Mouse (Mus musculus) limb, embryonic 14.5 days (tissue): Measurements from ENCODE around the gene RPS10-NUDT3. TPM values are rescaled to one million over a fixed set of nuclear protein-coding genes. Genes with fewer than 3 reads are reported as not detected.

Source experiments
- ATAC-seq: fragments of 200-750 bp; cut with Nextera tagmentation; 2 replicates; pipeline ENCODE4 v1.8.0; 2017; ENCODE audit warnings: low read depth, moderate number of reproducible peaks, moderate TSS enrichment; ENCODE audit not compliant: low FRiP score
- DNase-seq: peaks from one replicate; pipeline ENCODE4 v3.0.0-alpha.2; 2015; ENCODE audit warnings: low spot score
- H3K27ac ChIP-seq: fragments of 300-500 bp; sonication (generic); replicated peaks from 2 replicates; pipeline ENCODE4 v1.5.1; 2014; ENCODE audit warnings: low read depth, mild to moderate bottlenecking, low read length, moderate library complexity, mixed read lengths
- H3K27me3 ChIP-seq: fragments of 300-500 bp; sonication (generic); 2 replicates; pipeline ENCODE4 v1.6.1; 2014; ENCODE audit warnings: low read length, mixed read lengths; ENCODE audit not compliant: control insufficient read depth, insufficient read depth
- H3K36me3 ChIP-seq: fragments of 300-500 bp; sonication (generic); 2 replicates; pipeline ENCODE4 v1.6.1; 2014; ENCODE audit warnings: mild to moderate bottlenecking, low read length, moderate library complexity, mixed read lengths; ENCODE audit not compliant: control insufficient read depth, insufficient read depth
- H3K4me1 ChIP-seq: fragments of 300-500 bp; sonication (generic); 2 replicates; pipeline ENCODE4 v1.6.1; 2014; ENCODE audit warnings: antibody characterized with exemption, low read length, mixed read lengths; ENCODE audit not compliant: control insufficient read depth, insufficient read depth
- H3K4me2 ChIP-seq: fragments of 300-500 bp; sonication (generic); replicated peaks from 2 replicates; pipeline ENCODE4 v1.6.1; 2014; ENCODE audit warnings: low read depth, mild to moderate bottlenecking, low read length, moderate library complexity; ENCODE audit not compliant: severe bottlenecking
- H3K4me3 ChIP-seq: fragments of 300-500 bp; sonication (generic); replicated peaks from 2 replicates; pipeline ENCODE4 v1.5.1; 2014; ENCODE audit warnings: low read length
- H3K9ac ChIP-seq: fragments of 300-500 bp; sonication (generic); 2 replicates; pipeline ENCODE4 v1.6.1; 2014; ENCODE audit warnings: mild to moderate bottlenecking, low read depth, low read length, moderate library complexity; ENCODE audit not compliant: severe bottlenecking
- H3K9me3 ChIP-seq: fragments of 300-500 bp; sonication (generic); 2 replicates; pipeline ENCODE4 v1.6.1; 2016; ENCODE audit warnings: low read length; ENCODE audit not compliant: control insufficient read depth
- POLR2A ChIP-seq: fragments of 200-500 bp; IDR thresholded peaks from 2 replicates; pipeline ENCODE4 v1.8.0; 2012; ENCODE audit warnings: inconsistent platforms, mild to moderate bottlenecking, moderate library complexity, borderline replicate concordance; ENCODE audit not compliant: insufficient read depth, insufficient read length; ENCODE audit errors: extremely low read depth
- WGBS: fragments of 180-500 bp; shearing (Covaris S2); extraction: QIAGEN DNeasy Blood & Tissue Kit; methylation state at CpG from one replicate; pipeline ENCODE4 v1.1.7; 2014; 5-methylcytosine and 5-hydroxymethylcytosine counted together
- polyA plus RNA-seq, 2 experiments: library from polyadenylated mRNA; depleted of rRNA in 1 of 2; stranded (reverse) in 1 of 2; unstranded in 1 of 2; fragments of >200 nt; fragmentation: Nextera tagmentation in 1 of 2; extraction: Ambion mirVana in 1 of 2; gene quantifications; 2 replicates each; pipeline versions ENCODE4 v1.2.1 to v1.2.3; 2012 to 2014

Gene RPS10-NUDT3
- polyA plus RNA-seq, 2 experiments: 0.11 TPM; not detected in 1

- no peak for TF ChIP-seq POLR2A
- peak within 1 kb of the TSS; percentile 73 for H3K4me2 ChIP-seq
- peaks cover 13% of the 10 kb centered on the region for H3K4me1 ChIP-seq
- H3K4me3 ChIP-seq: peak within 1 kb of the TSS; percentile 39
- H3K27me3 ChIP-seq: peaks cover 18% of the 10 kb centered on the region; the same call in 1 of the 2 replicates
- peak within 1 kb of the TSS; percentile 43 for H3K9ac ChIP-seq
- no peaks in the 10 kb centered on the region for H3K9me3 ChIP-seq
- H3K27ac ChIP-seq: no peak within 1 kb of the TSS
- no peak for DNase-seq
- no peaks in the 10 kb centered on the region for H3K36me3 ChIP-seq
- ATAC-seq: peak; percentile 52; the same call in 1 of the 2 replicates
- 3% methylated on average over 27 of the region's 65 CpGs for WGBS
These were observed 20.3 kb upstream of the RPS10-NUDT3 start, which contains the start of gene Pacsin1 for GRCm38 (mm10) chr17:27655089-27656010. Gene Pacsin1, plus strand, starts transcription at chr17:27655509.

- 55% methylated on average over 10 of the region's 10 CpGs for WGBS
- H3K4me3 ChIP-seq: no peak overlapping the region
- H3K9ac ChIP-seq: no peak overlapping the region
- TF ChIP-seq POLR2A: no peak
- no peaks in the 10 kb centered on the region for H3K9me3 ChIP-seq
- no peak overlapping the region for H3K27ac ChIP-seq
- DNase-seq (no peak), ATAC-seq (no peak)
- no peaks in the 10 kb centered on the region for H3K36me3 ChIP-seq
- peaks cover 18% of the 10 kb centered on the region; the same call in 1 of the 2 replicates for H3K27me3 ChIP-seq
- no peak overlapping the region for H3K4me2 ChIP-seq
- peaks cover 13% of the 10 kb centered on the region for H3K4me1 ChIP-seq
These were observed 18.4 kb upstream of the RPS10-NUDT3 start for GRCm38 (mm10) chr17:27653253-27653959.

- peaks cover 18% of the 10 kb centered on the region; the same call in 1 of the 2 replicates for H3K27me3 ChIP-seq
- no peak overlapping the region for H3K4me2 ChIP-seq
- H3K27ac ChIP-seq: no peak overlapping the region
- H3K9me3 ChIP-seq: no peaks in the 10 kb centered on the region
- DNase-seq (no peak), ATAC-seq (no peak)
- H3K9ac ChIP-seq: no peak overlapping the region
- no peak overlapping the region for H3K4me3 ChIP-seq
- H3K4me1 ChIP-seq: peaks cover 13% of the 10 kb centered on the region
- no peak for TF ChIP-seq POLR2A
- 78% methylated on average over 23 of the region's 23 CpGs for WGBS
- no peaks in the 10 kb centered on the region for H3K36me3 ChIP-seq
These were observed 17.2 kb upstream of the RPS10-NUDT3 start for GRCm38 (mm10) chr17:27652046-27652790.

GRCm38 (mm10) chr17:27650586-27650985 is 15.6 kb upstream of the RPS10-NUDT3 start:
- no peak overlapping the region for H3K27ac ChIP-seq
- peaks cover 5% of the 10 kb centered on the region; the same call in 1 of the 2 replicates for H3K4me1 ChIP-seq
- no peaks in the 10 kb centered on the region for H3K36me3 ChIP-seq
- no peak overlapping the region for H3K9ac ChIP-seq
- no peaks in the 10 kb centered on the region for H3K9me3 ChIP-seq
- no peak overlapping the region for H3K4me3 ChIP-seq
- peaks cover 9% of the 10 kb centered on the region; the same call in 1 of the 2 replicates for H3K27me3 ChIP-seq
- ATAC-seq (no peak), DNase-seq (no peak)
- no peak overlapping the region for H3K4me2 ChIP-seq
- no peak for TF ChIP-seq POLR2A
- 83% methylated on average over 13 of the region's 13 CpGs for WGBS
